Mouse (Mus musculus): ENCODE measurements around the gene Mrtfb. TPM values are rescaled to one million over a fixed set of nuclear protein-coding genes. Genes with fewer than 3 reads are reported as not detected.

Mrtfb gene
- polyA plus RNA-seq, 1 experiment: 1.8 TPM

- TF ChIP-seq CTCF (IDR thresholded peaks at IDR 0.05; ENCODE audit: control insufficient read depth, insufficient read depth, low read length): no peak
- no peak for TF ChIP-seq POLR2A (IDR thresholded peaks at IDR 0.05; ENCODE audit: borderline replicate concordance, control insufficient read depth, low read depth, low read length)
- Histone ChIP-seq H3K27ac (ENCODE audit: control insufficient read depth, insufficient read depth, low read depth, low read length, poor library complexity) (no peak overlapping the region), H3K4me3 (replicated peaks; ENCODE audit: control insufficient read depth, low read depth, low read length) (no peak overlapping the region), H3K4me1 (ENCODE audit: control insufficient read depth, insufficient read depth, low read length) (no peaks in the 10 kb centered on the region)
- 83% methylated on average over 5 of the region's 5 CpGs for WGBS
These were observed 104.6 kb downstream of the Mrtfb start for GRCm38 (mm10) chr16:13360835-13361234.

GRCm38 (mm10) chr16:13363141-13363540 lies 106.9 kb downstream of the Mrtfb start:
- Histone ChIP-seq H3K4me1 (ENCODE audit: control insufficient read depth, insufficient read depth, low read length) (no peaks in the 10 kb centered on the region), H3K4me3 (replicated peaks; ENCODE audit: control insufficient read depth, low read depth, low read length) (no peak overlapping the region), H3K27ac (ENCODE audit: control insufficient read depth, insufficient read depth, low read depth, low read length, poor library complexity) (no peak overlapping the region)
- TF ChIP-seq CTCF (IDR thresholded peaks at IDR 0.05; ENCODE audit: control insufficient read depth, insufficient read depth, low read length) (no peak), POLR2A (IDR thresholded peaks at IDR 0.05; ENCODE audit: borderline replicate concordance, control insufficient read depth, low read depth, low read length) (no peak)
- 77% methylated on average over 5 of the region's 5 CpGs for WGBS

GRCm38 (mm10) chr16:13364145-13364544 lies 107.9 kb downstream of the Mrtfb start:
- Histone ChIP-seq H3K27ac (ENCODE audit: control insufficient read depth, insufficient read depth, low read depth, low read length, poor library complexity) (no peak overlapping the region), H3K4me1 (ENCODE audit: control insufficient read depth, insufficient read depth, low read length) (no peaks in the 10 kb centered on the region), H3K4me3 (replicated peaks; ENCODE audit: control insufficient read depth, low read depth, low read length) (no peak overlapping the region)
- 73% methylated on average over 3 of the region's 3 CpGs for WGBS
- TF ChIP-seq POLR2A (IDR thresholded peaks at IDR 0.05; ENCODE audit: borderline replicate concordance, control insufficient read depth, low read depth, low read length): no peak
- TF ChIP-seq CTCF (IDR thresholded peaks at IDR 0.05; ENCODE audit: control insufficient read depth, insufficient read depth, low read length): no peak

GRCm38 (mm10) chr16:13366256-13366655 lies 110.0 kb downstream of the Mrtfb start:
- WGBS: 63% methylated on average over 1 of the region's 1 CpGs
- Histone ChIP-seq H3K4me3 (replicated peaks; ENCODE audit: control insufficient read depth, low read depth, low read length) (no peak overlapping the region), H3K4me1 (ENCODE audit: control insufficient read depth, insufficient read depth, low read length) (no peaks in the 10 kb centered on the region), H3K27ac (ENCODE audit: control insufficient read depth, insufficient read depth, low read depth, low read length, poor library complexity) (no peak overlapping the region)
- no peak for TF ChIP-seq POLR2A (IDR thresholded peaks at IDR 0.05; ENCODE audit: borderline replicate concordance, control insufficient read depth, low read depth, low read length)

GRCm38 (mm10) chr16:13366802-13367465 lies 110.7 kb downstream of the Mrtfb start:
- Histone ChIP-seq H3K4me3 (replicated peaks; ENCODE audit: control insufficient read depth, low read depth, low read length) (no peak overlapping the region), H3K27ac (ENCODE audit: control insufficient read depth, insufficient read depth, low read depth, low read length, poor library complexity) (no peak overlapping the region), H3K4me1 (ENCODE audit: control insufficient read depth, insufficient read depth, low read length) (peaks cover 2% of the 10 kb centered on the region; the same call in 1 of the 2 replicates)
- WGBS: 38% methylated on average over 4 of the region's 4 CpGs
- no peak for TF ChIP-seq POLR2A (IDR thresholded peaks at IDR 0.05; ENCODE audit: borderline replicate concordance, control insufficient read depth, low read depth, low read length)
- no peak for TF ChIP-seq CTCF (IDR thresholded peaks at IDR 0.05; ENCODE audit: control insufficient read depth, insufficient read depth, low read length)

- WGBS: 15% methylated on average over 2 of the region's 2 CpGs
- TF ChIP-seq CTCF (IDR thresholded peaks at IDR 0.05; ENCODE audit: control insufficient read depth, insufficient read depth, low read length) (no peak), POLR2A (IDR thresholded peaks at IDR 0.05; ENCODE audit: borderline replicate concordance, control insufficient read depth, low read depth, low read length) (no peak)
- Histone ChIP-seq H3K4me1 (ENCODE audit: control insufficient read depth, insufficient read depth, low read length) (peaks cover 2% of the 10 kb centered on the region; the same call in 1 of the 2 replicates), H3K27ac (ENCODE audit: control insufficient read depth, insufficient read depth, low read depth, low read length, poor library complexity) (no peak overlapping the region), H3K4me3 (replicated peaks; ENCODE audit: control insufficient read depth, low read depth, low read length) (no peak overlapping the region)
These were observed 111.2 kb downstream of the Mrtfb start for GRCm38 (mm10) chr16:13367466-13367856.

GRCm38 (mm10) chr16:13368645-13369044 lies 112.4 kb downstream of the Mrtfb start:
- Histone ChIP-seq H3K4me3 (replicated peaks; ENCODE audit: control insufficient read depth, low read depth, low read length) (no peak overlapping the region), H3K4me1 (ENCODE audit: control insufficient read depth, insufficient read depth, low read length) (peaks cover 2% of the 10 kb centered on the region; the same call in 1 of the 2 replicates), H3K27ac (ENCODE audit: control insufficient read depth, insufficient read depth, low read depth, low read length, poor library complexity) (no peak overlapping the region)
- 68% methylated on average over 1 of the region's 1 CpGs for WGBS
- no peak for TF ChIP-seq CTCF (IDR thresholded peaks at IDR 0.05; ENCODE audit: control insufficient read depth, insufficient read depth, low read length)
- TF ChIP-seq POLR2A (IDR thresholded peaks at IDR 0.05; ENCODE audit: borderline replicate concordance, control insufficient read depth, low read depth, low read length): no peak

- TF ChIP-seq POLR2A (IDR thresholded peaks at IDR 0.05; ENCODE audit: borderline replicate concordance, control insufficient read depth, low read depth, low read length) (no peak), CTCF (IDR thresholded peaks at IDR 0.05; ENCODE audit: control insufficient read depth, insufficient read depth, low read length) (no peak)
- Histone ChIP-seq H3K4me3 (replicated peaks; ENCODE audit: control insufficient read depth, low read depth, low read length) (no peak overlapping the region), H3K27ac (ENCODE audit: control insufficient read depth, insufficient read depth, low read depth, low read length, poor library complexity) (no peak overlapping the region), H3K4me1 (ENCODE audit: control insufficient read depth, insufficient read depth, low read length) (peaks cover 2% of the 10 kb centered on the region; the same call in 1 of the 2 replicates)
- WGBS: 15% methylated on average over 11 of the region's 11 CpGs
These were observed 115.5 kb downstream of the Mrtfb start for GRCm38 (mm10) chr16:13371740-13372287.

Data from bone marrow, adult 2 months (tissue).